Mouse (Mus musculus) macrophage (primary cell): ENCODE results near the gene Maml3. TPM values are rescaled to one million over a fixed set of nuclear protein-coding genes. Genes with fewer than 3 reads are reported as not detected.

ENCODE experiments used
- H3K27ac ChIP-seq: fragments of 350-480 bp; formaldehyde crosslinking; 2 replicates; pipeline ENCODE4 v1.9.0; 2021
- H3K36me3 ChIP-seq: fragments of 350-480 bp; formaldehyde crosslinking; 2 replicates; pipeline ENCODE4 v1.9.0; 2021; ENCODE audit errors: inconsistent target
- H3K4me3 ChIP-seq: fragments of 350-480 bp; formaldehyde crosslinking; 2 replicates; pipeline ENCODE4 v1.9.0; 2021; ENCODE audit errors: inconsistent target
- H3K79me2 ChIP-seq: fragments of 350-480 bp; formaldehyde crosslinking; 2 replicates; pipeline ENCODE4 v1.9.0; 2021; ENCODE audit errors: inconsistent target
- WGBS: methylation state at CpG from one replicate; pipeline ENCODE4 v1.1.7; 2026; ENCODE audit warnings: inconsistent platforms; ENCODE audit not compliant: missing documents; 5-methylcytosine and 5-hydroxymethylcytosine counted together
- polyA plus RNA-seq: library from polyadenylated mRNA; stranded (reverse); fragments of 250-400 nt; gene quantifications from 3 replicates; pipeline ENCODE4 v1.2.4, GENCODE M21; 2018; ENCODE audit warnings: inconsistent platforms
- total RNA-seq, 78 experiments: library from RNA; depleted of rRNA; stranded (reverse); fragments of 250-400 nt; gene quantifications; 1 replicate in 9 of 78; 2 replicates in 24 of 78; 3 replicates in 43 of 78; 4 replicates in 2 of 78; pipeline ENCODE4 v1.2.4; 2018; ENCODE audit warnings: inconsistent platforms in 56 of 78

Gene Maml3
- total RNA-seq (2018; cell fraction: chromatin; rRNA removed): 1 to 10 TPM; 1.2 to 9.8 (median 4.1) TPM
- total RNA-seq (2018; cell fraction: cytosol; rRNA removed): 1 to 10 TPM in 1 of 26 experiments, under 1 TPM in 25; 0.19 to 1.0 (median 0.51) TPM
- 10 to 100 TPM in 1 of 26 experiments, 1 to 10 TPM in 22, under 1 TPM in 3; 0.72 to 21.2 (median 2.8) TPM for total RNA-seq (2018; cell fraction: nucleus; rRNA removed)
- 0.50 to 3.3 TPM (median 0.72 TPM) in 3 replicates for polyA plus RNA-seq

- H3K4me3 ChIP-seq: peak within 1 kb of the TSS; percentile 69
- no peaks in the 10 kb centered on the region for H3K79me2 ChIP-seq
- 1% methylated on average over 29 of the region's 49 CpGs for WGBS
- no peaks in the 10 kb centered on the region for H3K36me3 ChIP-seq
- H3K27ac ChIP-seq: peak within 1 kb of the TSS; percentile 32
These were observed at the start of gene Maml3 for GRCm38 (mm10) chr3:52104636-52105151. TSS of gene Maml3 (minus strand) at chr3:52105076.

DNA sequence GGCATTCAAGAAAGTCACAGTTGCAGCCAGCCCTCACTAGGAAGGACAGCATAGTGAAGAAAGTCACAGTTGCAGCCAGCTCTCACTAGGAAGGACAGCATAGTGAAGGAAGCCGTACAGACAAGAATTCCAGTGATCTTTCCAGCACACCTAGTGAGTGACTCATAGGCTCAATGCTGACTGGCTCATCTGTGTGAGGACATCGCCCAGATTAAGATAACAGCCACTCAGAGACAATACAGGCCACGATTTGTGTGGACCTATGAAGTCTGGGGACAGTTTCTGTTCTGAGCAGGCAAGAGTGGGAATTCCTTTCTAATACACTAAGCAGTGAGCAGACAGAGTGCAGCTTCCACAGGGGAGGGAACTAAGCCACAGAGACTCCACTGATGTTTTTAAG is 46.3 kb upstream of the Maml3 start:
- H3K27ac ChIP-seq: no peak overlapping the region
- no peaks in the 10 kb centered on the region for H3K36me3 ChIP-seq
- no peak overlapping the region for H3K4me3 ChIP-seq
- H3K79me2 ChIP-seq: no peaks in the 10 kb centered on the region
- 83% methylated on average over 3 of the region's 3 CpGs for WGBS

DNA sequence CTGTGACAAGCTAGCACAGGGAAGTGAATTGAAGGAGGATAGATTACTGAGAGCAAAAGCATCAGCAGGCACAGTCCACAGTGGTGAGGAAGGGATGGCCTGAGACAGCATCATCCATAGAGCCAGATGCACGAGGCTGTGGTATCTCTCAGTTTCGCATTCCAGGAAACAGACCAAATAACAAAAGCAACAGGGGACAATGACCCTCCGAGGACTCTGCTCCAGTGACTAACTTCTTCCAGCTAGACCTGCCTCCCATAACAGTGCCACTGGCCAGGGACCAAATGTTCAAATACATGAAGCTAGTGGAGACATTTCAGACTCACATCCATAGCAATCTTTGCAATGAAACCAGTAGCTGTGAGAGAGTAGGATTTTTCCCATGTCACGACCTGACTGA is 43.4 kb upstream of the Maml3 start:
- no peak overlapping the region for H3K4me3 ChIP-seq
- no peaks in the 10 kb centered on the region for H3K36me3 ChIP-seq
- no peak overlapping the region for H3K27ac ChIP-seq
- WGBS: 94% methylated on average over 4 of the region's 4 CpGs
- H3K79me2 ChIP-seq: no peaks in the 10 kb centered on the region

GRCm38 (mm10) chr3:52144776-52145460 is 40.0 kb upstream of the Maml3 start:
- Histone ChIP-seq H3K79me2 (no peaks in the 10 kb centered on the region), H3K27ac (no peak overlapping the region), H3K36me3 (no peaks in the 10 kb centered on the region), H3K4me3 (no peak overlapping the region)
- 87% methylated on average over 12 of the region's 12 CpGs for WGBS

GRCm38 (mm10) chr3:52143017-52143416 is 38.1 kb upstream of the Maml3 start:
- no peaks in the 10 kb centered on the region for H3K36me3 ChIP-seq
- H3K79me2 ChIP-seq: no peaks in the 10 kb centered on the region
- no peak overlapping the region for H3K27ac ChIP-seq
- 97% methylated on average over 7 of the region's 7 CpGs for WGBS
- no peak overlapping the region for H3K4me3 ChIP-seq

DNA sequence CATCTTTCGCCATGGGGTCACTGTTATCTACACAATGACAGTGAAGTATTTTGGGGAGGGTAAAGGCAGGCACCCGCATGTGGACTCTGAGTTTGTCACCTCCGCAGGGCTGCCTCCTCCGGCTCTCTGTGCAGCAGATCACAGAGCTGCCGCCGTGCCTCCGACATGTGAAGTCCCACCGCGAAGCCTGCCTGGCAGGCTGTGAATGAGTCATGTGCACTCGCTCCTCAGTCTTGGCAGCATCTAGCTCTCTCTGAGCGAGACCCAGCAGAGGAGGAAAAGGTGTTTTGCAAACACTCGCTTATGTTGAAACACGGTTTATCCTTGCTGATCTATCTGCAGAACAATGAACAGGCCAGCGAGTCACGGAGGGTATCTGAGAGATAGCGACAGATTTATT is 35.3 kb upstream of the Maml3 start:
- Histone ChIP-seq H3K36me3 (no peaks in the 10 kb centered on the region), H3K27ac (no peak overlapping the region), H3K79me2 (no peaks in the 10 kb centered on the region), H3K4me3 (no peak overlapping the region)
- WGBS: 81% methylated on average over 12 of the region's 16 CpGs

GRCm38 (mm10) chr3:52125421-52125820 is 20.5 kb upstream of the Maml3 start:
- 97% methylated on average over 3 of the region's 3 CpGs for WGBS
- no peak overlapping the region for H3K27ac ChIP-seq
- no peaks in the 10 kb centered on the region for H3K36me3 ChIP-seq
- no peak overlapping the region for H3K4me3 ChIP-seq
- no peaks in the 10 kb centered on the region for H3K79me2 ChIP-seq

GRCm38 (mm10) chr3:52120858-52121257 is 16.0 kb upstream of the Maml3 start:
- H3K36me3 ChIP-seq: no peaks in the 10 kb centered on the region
- 85% methylated on average over 4 of the region's 4 CpGs for WGBS
- H3K4me3 ChIP-seq: no peak overlapping the region
- no peak overlapping the region for H3K27ac ChIP-seq
- no peaks in the 10 kb centered on the region for H3K79me2 ChIP-seq

DNA sequence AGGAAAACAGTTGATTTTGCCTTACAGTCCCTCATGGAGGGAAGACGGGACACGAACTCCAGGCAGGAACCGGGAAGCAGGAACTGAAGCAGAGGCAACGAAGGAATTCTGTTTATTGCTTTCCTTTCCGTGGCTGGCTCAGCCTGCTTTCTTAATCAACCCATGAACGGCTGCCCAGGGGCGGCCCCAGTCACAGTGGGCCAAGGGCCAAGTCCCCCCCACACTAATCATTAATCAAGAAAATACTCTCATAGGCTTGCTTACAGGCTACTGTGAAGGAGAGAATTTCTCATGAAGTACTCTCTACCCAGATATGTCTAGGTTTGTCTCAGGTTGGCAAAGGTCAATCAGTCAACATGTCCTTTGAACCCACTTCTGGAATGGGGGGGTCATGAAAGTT is 14.3 kb upstream of the Maml3 start:
- H3K4me3 ChIP-seq: no peak overlapping the region
- H3K79me2 ChIP-seq: no peaks in the 10 kb centered on the region
- WGBS: 95% methylated on average over 6 of the region's 7 CpGs
- H3K27ac ChIP-seq: no peak overlapping the region
- no peaks in the 10 kb centered on the region for H3K36me3 ChIP-seq

- 98% methylated on average over 9 of the region's 9 CpGs for WGBS
- Histone ChIP-seq H3K79me2 (no peaks in the 10 kb centered on the region), H3K36me3 (no peaks in the 10 kb centered on the region), H3K4me3 (no peak overlapping the region), H3K27ac (no peak overlapping the region)
These were observed 10.5 kb upstream of the Maml3 start for GRCm38 (mm10) chr3:52115421-52115820.

- Histone ChIP-seq H3K36me3 (no peaks in the 10 kb centered on the region), H3K4me3 (no peak overlapping the region), H3K27ac (no peak overlapping the region), H3K79me2 (no peaks in the 10 kb centered on the region)
These were observed 3.2 kb upstream of the Maml3 start for GRCm38 (mm10) chr3:52108027-52108426.

- Histone ChIP-seq H3K27ac (no peak overlapping the region), H3K79me2 (no peaks in the 10 kb centered on the region), H3K36me3 (no peaks in the 10 kb centered on the region), H3K4me3 (no peak overlapping the region; the same call in 1 of the 2 replicates)
- 3% methylated on average over 3 of the region's 20 CpGs for WGBS
These were observed 280 bp upstream of the Maml3 start for GRCm38 (mm10) chr3:52105156-52105555.

DNA sequence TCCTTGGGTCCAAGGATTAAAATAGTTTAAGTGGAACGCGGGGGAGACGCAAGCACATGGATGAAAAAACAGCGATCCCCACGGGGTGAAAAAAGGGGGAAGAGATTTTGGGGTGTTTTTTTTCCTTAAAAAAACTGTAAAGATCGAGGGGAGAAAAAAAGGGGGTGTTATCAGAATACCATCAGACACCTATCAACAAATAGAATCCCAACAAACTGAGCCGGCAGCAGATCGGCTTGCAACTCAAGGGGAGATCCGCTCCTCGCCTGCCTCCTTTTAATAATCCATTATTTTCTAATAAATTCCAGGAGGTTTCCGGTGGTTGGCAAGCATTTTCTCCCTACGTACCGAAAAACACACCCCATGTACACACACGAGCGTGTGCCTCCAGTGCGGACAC is 668 bp downstream of the Maml3 start:
- Histone ChIP-seq H3K79me2 (no peaks in the 10 kb centered on the region), H3K4me3 (peak overlapping the region; percentile 69), H3K27ac (peak overlapping the region; percentile 32), H3K36me3 (no peaks in the 10 kb centered on the region)
- WGBS: under 1% methylated on average over 15 of the region's 16 CpGs

DNA sequence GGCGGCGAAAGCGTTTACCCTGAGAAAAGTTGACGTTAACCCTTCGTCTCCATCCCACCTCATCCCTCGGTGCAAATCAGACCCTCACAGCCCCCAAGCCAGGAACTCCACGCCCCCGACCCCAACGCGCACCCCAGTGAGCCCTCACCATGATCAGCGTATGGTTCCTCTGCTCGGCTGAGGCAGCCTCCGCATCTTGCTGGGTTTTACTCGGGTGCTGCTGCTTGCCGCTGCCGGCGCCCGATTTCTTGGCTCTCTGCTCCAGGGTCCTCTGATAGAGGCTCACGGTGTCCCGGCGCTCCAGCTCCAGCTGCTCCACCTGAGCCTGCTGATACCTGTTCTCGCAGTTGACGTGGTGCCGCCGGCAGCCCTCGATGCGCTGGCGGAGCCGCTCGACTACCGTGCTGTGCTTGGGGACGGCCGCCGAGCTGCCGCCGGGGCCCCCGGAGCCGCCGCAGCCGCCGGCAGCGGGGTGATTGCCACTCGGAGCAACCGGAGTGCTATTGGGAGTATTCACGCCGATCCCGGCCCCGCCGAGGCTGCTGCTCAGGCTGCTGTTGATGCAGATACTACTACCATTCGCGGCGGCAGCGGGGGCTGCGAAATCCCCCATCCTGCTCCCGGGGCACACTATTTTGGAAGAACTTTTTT is 1.2 kb downstream of the Maml3 start:
- Histone ChIP-seq H3K27ac (peak overlapping the region; percentile 32), H3K4me3 (peak overlapping the region; percentile 69), H3K36me3 (no peaks in the 10 kb centered on the region), H3K79me2 (no peaks in the 10 kb centered on the region)
- under 1% methylated on average over 55 of the region's 55 CpGs for WGBS
